Comparison of ENCODE assay signal across 8 mouse cellular contexts in genomic region chr5:104113491-104114172, GRCm38 (mm10). TPM values are rescaled to one million over a fixed set of nuclear protein-coding genes. Genes with fewer than 3 reads are reported as not detected.
A peak's percentile ranks its signal among the peaks of the same experiment; 100 is the strongest.
DNase-seq lines count a peak whose midpoint lies in the region; ATAC-seq lines count a peak whose summit lies in the region.

Gene Sparcl1 (minus strand): TSS chr5:104113733.

- peak; percentile 70 for ATAC-seq in hindbrain, embryonic 16.5 days
- peak; percentile 46 for ATAC-seq in midbrain, embryonic 16.5 days

- peak within 1 kb of the TSS; percentile 56 for H3K9ac ChIP-seq in hindbrain, embryonic 16.5 days (ENCODE audit: low read depth, low read length)
- H3K9ac ChIP-seq in midbrain, embryonic 16.5 days (ENCODE audit: low read depth, low read length) = peak within 1 kb of the TSS; percentile 33; the same call in 1 of the 2 replicates

- peak within 1 kb of the TSS; percentile 83 for H3K27ac ChIP-seq in hindbrain, embryonic 16.5 days (ENCODE audit: low read depth, low read length)
- peak within 1 kb of the TSS; percentile 71 for H3K27ac ChIP-seq in midbrain, embryonic 16.5 days (ENCODE audit: low read length)

- intact Hi-C loops in left cerebral cortex, postnatal 10 days (cut with DNase I) = no loop called here

- no peaks in the 10 kb centered on the region for H3K27me3 ChIP-seq in hindbrain, embryonic 16.5 days (replicated peaks; ENCODE audit: control insufficient read depth, insufficient read depth, low read length)
- no peaks in the 10 kb centered on the region for H3K27me3 ChIP-seq in midbrain, embryonic 16.5 days (ENCODE audit: control insufficient read depth, insufficient read depth, low read depth, low read length)

- DNase-seq in adrenal gland, postnatal 25 days = no peak
- DNase-seq in cerebellum, postnatal 25 days = peak; percentile 50 to 59
- DNase-seq in gastrocnemius, postnatal 25 days = peak; percentile 62
- DNase-seq in left cerebral cortex, postnatal 10 days (ENCODE audit: extremely low spot score in 1 of 2, low spot score in 2 of 2) = peak; percentile 68 to 73
- no peak for DNase-seq in ovary, postnatal 10 days (ENCODE audit: low spot score)
- no peak for DNase-seq in ovary, adult 18-20 months (ENCODE audit: low spot score)

- peak within 1 kb of the TSS; percentile 56 for H3K4me2 ChIP-seq in hindbrain, embryonic 16.5 days (ENCODE audit: low read length)
- peak within 1 kb of the TSS; percentile 34 for H3K4me2 ChIP-seq in midbrain, embryonic 16.5 days (ENCODE audit: low read length)

- no peaks in the 10 kb centered on the region for H3K36me3 ChIP-seq in hindbrain, embryonic 16.5 days (ENCODE audit: control insufficient read depth, insufficient read depth, low read length)
- no peaks in the 10 kb centered on the region for H3K36me3 ChIP-seq in midbrain, embryonic 16.5 days (ENCODE audit: control insufficient read depth, insufficient read depth, low read length)

- 5% methylated on average over 15 of the region's 15 CpGs for WGBS in hindbrain, embryonic 16.5 days
- 23% methylated on average over 15 of the region's 15 CpGs for WGBS in midbrain, embryonic 16.5 days

- H3K9me3 ChIP-seq in hindbrain, embryonic 16.5 days (ENCODE audit: control insufficient read depth, low read length) = no peaks in the 10 kb centered on the region
- no peaks in the 10 kb centered on the region for H3K9me3 ChIP-seq in midbrain, embryonic 16.5 days (replicated peaks; ENCODE audit: control insufficient read depth, low read length, poor library complexity, severe bottlenecking)

- H3K4me3 ChIP-seq in hindbrain, embryonic 16.5 days (ENCODE audit: low read length) = peak within 1 kb of the TSS; percentile 39
- H3K4me3 ChIP-seq in midbrain, embryonic 16.5 days (ENCODE audit: low read depth, low read length) = peak within 1 kb of the TSS; percentile 15

- peaks cover 35% of the 10 kb centered on the region for H3K4me1 ChIP-seq in hindbrain, embryonic 16.5 days (ENCODE audit: control insufficient read depth, insufficient read depth, low read depth, low read length)
- peaks cover 44% of the 10 kb centered on the region for H3K4me1 ChIP-seq in midbrain, embryonic 16.5 days (ENCODE audit: control insufficient read depth, insufficient read depth, low read length)

RNA-seq across cellular contexts. Expression of gene Sparcl1, which starts in this region (rescaled TPM):
- total RNA-seq in adrenal gland, postnatal 25 days (2021) = 24.7 and 25.0 TPM in 2 replicates
- total RNA-seq in gastrocnemius, postnatal 25 days (2021) = 100 to 1,000 TPM; 106 to 110 TPM
- polyA plus RNA-seq in hindbrain, embryonic 16.5 days (2015; fragmentation: Nextera tagmentation; extraction: Ambion mirVana) = 481 and 585 TPM in 2 replicates
- total RNA-seq in left cerebral cortex, postnatal 10 days (2021) = 1,000 to 10,000 TPM; 1,043 to 1,055 TPM
- 163 and 240 TPM in 2 replicates for polyA plus RNA-seq in midbrain, embryonic 16.5 days (2015; fragmentation: Nextera tagmentation; extraction: Ambion mirVana)

Comparison
In these comparisons a context has a peak if more than half of its experiments do, and no peak if none do; other contexts are left out.
1. RNA of gene Sparcl1 (total RNA-seq): 1,043 to 1,055 TPM in left cerebral cortex, postnatal 10 days; 106 to 110 TPM in gastrocnemius, postnatal 25 days and 24.7 to 25.0 TPM in adrenal gland, postnatal 25 days; every median in the first group is over 4 times any median in the second.
2. DNase-seq: peak in cerebellum, postnatal 25 days (2 of 2), gastrocnemius, postnatal 25 days (single experiment) and left cerebral cortex, postnatal 10 days (2 of 2); none in adrenal gland, postnatal 25 days (single experiment), ovary, postnatal 10 days (single experiment) and ovary, adult 18-20 months (single experiment).